9 mouse cellular contexts compared by ENCODE assay signal in the genomic region with DNA sequence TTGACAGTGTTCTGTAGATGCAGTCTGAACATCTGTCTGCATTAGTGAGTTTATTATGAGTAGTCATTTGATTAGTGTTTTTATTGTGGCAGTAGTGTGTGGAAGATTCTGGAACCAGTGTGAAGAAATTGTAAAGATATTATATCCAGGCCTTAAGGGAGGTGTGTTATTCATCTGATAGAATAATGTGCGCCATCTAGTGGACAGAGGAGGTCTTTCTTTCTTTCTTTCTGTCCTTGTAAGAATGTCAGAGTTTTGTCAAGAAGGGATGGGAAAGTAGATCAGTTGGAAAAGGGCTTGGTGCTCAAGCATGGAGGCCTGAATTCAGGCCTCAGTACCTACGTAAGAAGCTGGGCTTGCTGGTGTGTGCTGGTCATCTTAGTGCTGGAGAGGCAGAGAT.
DNase-seq lines count a peak whose midpoint lies in the region; ATAC-seq and TF ChIP-seq lines count a peak whose summit lies in the region.
"Had no signal": no experiment of that assay in that cellular context is flagged by ENCODE, and none has a peak within 500 bp of the region (broad histone marks: within the 10 kb centered on the region; RNA-seq: fewer than 3 reads in every experiment).

No protein-coding gene starts in this region.

- H3K27me3 ChIP-seq in heart, postnatal 0 days (ENCODE audit: control insufficient read depth, insufficient read depth, low read length), result no peaks in the 10 kb centered on the region
- H3K27me3 ChIP-seq in midbrain, embryonic 14.5 days (ENCODE audit: control insufficient read depth, insufficient read depth, low read length), result no peaks in the 10 kb centered on the region
- H3K27me3 ChIP-seq in midbrain, embryonic 16.5 days (ENCODE audit: control insufficient read depth, insufficient read depth, low read depth, low read length), result no peaks in the 10 kb centered on the region
- H3K27me3 ChIP-seq: neural tube, embryonic 13.5 days had no signal

- TF ChIP-seq EP300 in heart, postnatal 0 days (IDR thresholded peaks at IDR 0.05; ENCODE audit: low read depth), result no peak

- H3K27ac ChIP-seq in heart, postnatal 0 days (ENCODE audit: low read depth), result no peak overlapping the region
- no peak overlapping the region for H3K27ac ChIP-seq in midbrain, embryonic 14.5 days (replicated peaks; ENCODE audit: low read depth, low read length)
- H3K27ac ChIP-seq in midbrain, embryonic 16.5 days (ENCODE audit: low read length), result no peak overlapping the region
- H3K27ac ChIP-seq: neural tube, embryonic 13.5 days had no signal

- DNase-seq in heart, postnatal 0 days (ENCODE audit: low spot score), result peak; percentile 64
- no peak for DNase-seq in heart, postnatal 36 days
- peak; percentile 92 for DNase-seq in midbrain, embryonic 14.5 days
- peak; percentile 13 for DNase-seq in c-Kit-positive CD71-negative TER-119-negative erythroid progenitor cells, embryonic 14.5 days (ENCODE audit: low read depth)
- DNase-seq in lung, postnatal 36 days, result peak; percentile 63
- DNase-seq in gastrocnemius, postnatal 14 days, result no peak
- DNase-seq in ovary, postnatal 36 days (ENCODE audit: low spot score), result no peak

- H3K4me3 ChIP-seq in heart, postnatal 0 days (ENCODE audit: low read depth, low read length), result no peak overlapping the region
- no peak overlapping the region for H3K4me3 ChIP-seq in midbrain, embryonic 14.5 days (replicated peaks; ENCODE audit: low read depth, low read length)
- no peak overlapping the region for H3K4me3 ChIP-seq in midbrain, embryonic 16.5 days (ENCODE audit: low read depth, low read length)
- H3K4me3 ChIP-seq: neural tube, embryonic 13.5 days had no signal

- TF ChIP-seq CTCF in heart, postnatal 0 days (IDR thresholded peaks at IDR 0.05; ENCODE audit: low read depth), result peak; percentile 62

- 18% methylated on average over 2 of the region's 2 CpGs for WGBS in heart, postnatal 0 days
- WGBS in midbrain, embryonic 14.5 days, result 25% methylated on average over 2 of the region's 2 CpGs
- WGBS in midbrain, embryonic 16.5 days, result 35% methylated on average over 2 of the region's 2 CpGs

- ATAC-seq in heart, postnatal 0 days (ENCODE audit: insufficient read depth, low read depth), result no peak
- no peak for ATAC-seq in midbrain, embryonic 14.5 days (ENCODE audit: low FRiP score, low TSS enrichment)
- ATAC-seq in midbrain, embryonic 16.5 days, result no peak

- H3K9me3 ChIP-seq in heart, postnatal 0 days (replicated peaks; ENCODE audit: control insufficient read depth, low read length), result no peaks in the 10 kb centered on the region
- H3K9me3 ChIP-seq in midbrain, embryonic 14.5 days (ENCODE audit: control insufficient read depth, low read length), result no peaks in the 10 kb centered on the region
- H3K9me3 ChIP-seq in midbrain, embryonic 16.5 days (replicated peaks; ENCODE audit: control insufficient read depth, low read length, poor library complexity, severe bottlenecking), result no peaks in the 10 kb centered on the region
- H3K9me3 ChIP-seq: neural tube, embryonic 13.5 days had no signal

- no peak overlapping the region for H3K4me2 ChIP-seq in heart, postnatal 0 days (ENCODE audit: low read depth, low read length)
- no peak overlapping the region for H3K4me2 ChIP-seq in midbrain, embryonic 14.5 days (ENCODE audit: low read length)
- no peak overlapping the region for H3K4me2 ChIP-seq in midbrain, embryonic 16.5 days (ENCODE audit: low read length)
- H3K4me2 ChIP-seq: neural tube, embryonic 13.5 days had no signal

- intact Hi-C loops in heart, postnatal 36 days (cut with DNase I), result loop anchor here (5.0 kb wide), 2 partner anchors 270 to 645 kb away; no protein-coding TSS in a partner anchor
- intact Hi-C loops in gastrocnemius, postnatal 14 days (cut with DNase I; ENCODE audit: low total_unique reads), result loop anchor here (5.0 kb wide), 1 partner anchor 645 kb away; no protein-coding TSS in a partner anchor

- no peak overlapping the region for H3K9ac ChIP-seq in heart, postnatal 0 days (replicated peaks; ENCODE audit: low read depth, low read length)
- H3K9ac ChIP-seq in midbrain, embryonic 14.5 days (replicated peaks; ENCODE audit: low read length), result no peak overlapping the region
- H3K9ac ChIP-seq in midbrain, embryonic 16.5 days (ENCODE audit: low read depth, low read length), result no peak overlapping the region
- H3K9ac ChIP-seq: neural tube, embryonic 13.5 days had no signal

- H3K36me3 ChIP-seq in heart, postnatal 0 days (replicated peaks; ENCODE audit: control insufficient read depth, insufficient read depth, low read length), result no peaks in the 10 kb centered on the region
- no peaks in the 10 kb centered on the region for H3K36me3 ChIP-seq in midbrain, embryonic 14.5 days (ENCODE audit: control insufficient read depth, insufficient read depth, low read length)
- no peaks in the 10 kb centered on the region for H3K36me3 ChIP-seq in midbrain, embryonic 16.5 days (ENCODE audit: control insufficient read depth, insufficient read depth, low read length)
- H3K36me3 ChIP-seq: neural tube, embryonic 13.5 days had no signal

- no peaks in the 10 kb centered on the region for H3K4me1 ChIP-seq in heart, postnatal 0 days (ENCODE audit: control insufficient read depth, insufficient read depth)
- H3K4me1 ChIP-seq in midbrain, embryonic 14.5 days (ENCODE audit: control insufficient read depth, insufficient read depth, low read length), result no peaks in the 10 kb centered on the region
- H3K4me1 ChIP-seq in midbrain, embryonic 16.5 days (ENCODE audit: control insufficient read depth, insufficient read depth, low read length), result no peaks in the 10 kb centered on the region

Comparison
In these comparisons a context has a peak if more than half of its experiments do, and no peak if none do; other contexts are left out.
1. DNase-seq: peak in heart, postnatal 0 days (single experiment), midbrain, embryonic 14.5 days (single experiment), c-Kit-positive CD71-negative TER-119-negative erythroid progenitor cells, embryonic 14.5 days (single experiment) and lung, postnatal 36 days (single experiment); none in heart, postnatal 36 days (0 of 2), gastrocnemius, postnatal 14 days (single experiment) and ovary, postnatal 36 days (single experiment).